Mouse (Mus musculus) left cerebral cortex, adult 11 months (tissue): ENCODE measurements around the gene Armc10.
"Not testable (repeated sequence)": the region's sequence is repeated elsewhere in the genome, so short reads cannot be mapped to it uniquely, and the experiment has no call there.

ENCODE experiments used
- DNase-seq: peaks from one replicate; pipeline ENCODE4 v3.0.0; 2022; ENCODE audit warnings: low spot score

The Armc10 gene

DNA sequence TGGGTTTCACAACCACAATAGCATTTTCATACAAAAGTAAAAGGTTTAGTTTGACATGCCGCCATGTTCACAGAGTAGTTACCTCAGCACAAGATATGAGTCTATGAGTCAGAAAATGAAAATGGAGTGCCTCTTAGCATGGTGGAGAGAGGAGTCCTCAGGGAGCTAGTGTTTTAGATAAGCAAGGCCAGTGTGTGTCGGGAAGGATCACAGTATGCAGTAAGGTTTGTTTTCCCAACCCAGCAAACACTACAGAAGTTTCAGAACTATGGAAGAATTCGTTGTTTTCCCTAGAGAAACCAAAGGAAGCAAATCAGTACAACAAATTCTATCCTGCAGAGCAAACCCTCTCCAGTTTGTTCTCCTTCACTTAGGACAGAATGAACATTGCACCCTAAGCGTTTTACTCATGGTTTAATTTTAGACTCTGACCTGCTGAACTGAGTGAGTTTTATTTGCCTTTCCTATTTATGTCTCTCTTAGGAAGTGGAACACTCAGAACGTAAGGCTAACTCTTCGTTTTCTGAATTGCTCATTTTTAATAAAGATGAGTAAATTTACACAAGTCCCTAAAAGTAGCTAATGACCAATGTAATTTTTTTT is 57.4 kb downstream of the Armc10 start:
- DNase-seq, result no peak

DNA sequence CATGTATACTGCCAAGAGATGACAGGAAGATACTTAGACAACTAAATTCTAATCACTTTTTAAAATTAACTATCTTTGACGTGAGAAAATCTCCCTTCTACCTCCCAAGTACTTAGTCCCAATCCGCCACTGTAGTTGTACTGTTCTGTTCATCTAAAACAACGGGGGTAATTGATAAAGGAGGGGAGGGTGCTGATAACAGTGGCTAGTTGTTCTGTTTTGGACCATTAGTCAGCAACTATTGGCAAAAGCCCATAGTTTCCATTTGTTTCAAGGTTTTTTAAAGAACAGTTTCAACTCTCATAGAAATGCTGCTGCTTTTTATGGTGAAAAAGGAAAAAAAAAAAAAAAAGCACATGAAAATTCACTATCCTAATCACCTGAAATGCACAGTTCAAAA is 58.1 kb downstream of the Armc10 start:
- DNase-seq, result no peak

DNA sequence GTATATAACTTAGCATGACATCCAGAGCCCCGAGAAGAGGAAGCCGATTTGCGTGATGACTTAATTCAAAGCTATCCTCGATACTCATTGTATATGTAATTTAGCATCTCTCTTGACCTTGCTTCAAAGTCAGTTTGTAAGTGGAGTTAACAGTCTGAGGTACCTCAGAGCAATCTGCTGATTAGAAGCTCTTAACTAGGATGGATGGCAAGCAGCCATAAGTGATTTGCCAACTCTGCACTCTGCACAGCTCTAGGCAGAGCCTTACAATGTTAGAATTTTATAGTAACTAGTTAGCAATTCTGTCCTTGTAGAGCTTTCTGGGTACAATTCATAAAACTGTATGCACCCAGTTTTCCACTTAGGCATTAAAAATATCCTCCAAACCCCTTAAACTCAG is 60.9 kb downstream of the Armc10 start:
- DNase-seq, result no peak

DNA sequence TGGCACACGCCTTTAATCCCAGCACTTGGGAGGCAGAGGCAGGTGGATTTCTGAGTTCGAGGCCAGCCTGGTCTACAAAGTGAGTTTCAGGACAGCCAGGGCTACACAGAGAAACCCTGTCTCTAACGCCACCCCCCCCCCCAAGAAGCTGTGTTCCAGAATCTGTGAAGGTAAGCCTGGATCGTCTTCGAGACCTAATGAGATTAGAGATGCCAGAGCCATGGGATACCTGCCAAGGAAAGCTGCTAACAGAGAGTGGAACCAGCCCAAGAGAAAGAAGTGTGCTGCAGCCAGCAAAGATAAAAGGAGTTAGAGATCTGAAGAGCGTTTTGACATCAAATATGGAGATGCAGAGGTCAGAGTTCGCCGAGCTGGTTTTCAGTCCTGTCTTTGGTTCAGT is 62.4 kb downstream of the Armc10 start:
- not testable (repeated sequence) for DNase-seq
